Mouse (Mus musculus) mouse trophoblast stem cell (cell line): ENCODE data around the gene Krtcap3.

Experiments
- in situ Hi-C, 2 experiments: fragments of 300-500 bp; cut with MseI, MboI; formaldehyde crosslinking; loops; 2 replicates in 1 of 2; 3 replicates in 1 of 2; pipeline ENCODE4 v1.15.1; 2025

The Krtcap3 gene

DNA sequence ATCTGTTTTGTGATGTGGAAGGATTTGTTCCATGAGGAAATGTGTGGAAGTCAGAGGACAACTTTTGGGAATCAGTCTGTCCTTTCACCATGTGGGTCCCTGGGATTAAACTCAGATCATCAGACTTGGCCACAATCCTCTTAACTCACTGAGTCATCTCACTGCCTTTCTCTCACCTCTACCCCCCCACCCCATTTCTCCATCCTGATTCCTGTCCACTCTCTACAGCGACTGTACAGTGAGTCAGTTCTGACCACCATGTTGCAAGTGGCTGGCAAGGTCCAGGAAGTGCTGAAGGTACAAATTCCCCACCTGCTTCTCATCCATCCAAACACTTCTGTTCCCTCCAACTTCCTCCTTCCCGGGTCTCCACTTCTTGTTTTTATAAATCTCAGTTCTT is 47.0 kb downstream of the Krtcap3 start:
- in situ Hi-C loops = no loop called here

DNA sequence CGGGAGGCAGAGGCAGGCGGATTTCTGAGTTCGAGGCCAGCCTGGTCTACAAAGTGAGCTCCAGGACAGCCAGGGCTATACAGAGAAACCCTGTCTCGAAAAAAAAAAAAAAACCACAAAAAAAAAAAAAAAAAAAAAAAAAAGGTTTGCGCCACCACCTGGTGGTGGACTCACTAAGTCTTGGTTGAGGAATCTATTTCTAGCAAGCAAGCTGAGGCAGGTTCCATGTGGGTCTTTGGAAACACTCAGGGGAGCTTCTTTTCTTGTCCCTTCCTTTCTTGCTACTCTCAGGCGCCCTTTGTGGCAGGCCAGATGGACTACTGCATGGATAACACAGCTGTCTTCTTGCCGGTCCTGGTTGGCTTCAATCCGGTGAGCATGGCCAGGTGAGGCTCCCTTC is 50.4 kb downstream of the Krtcap3 start:
- in situ Hi-C loops = no loop called here
